Mouse (Mus musculus): ENCODE results near the gene Pm20d1. TPM values are rescaled to one million over a fixed set of nuclear protein-coding genes. Genes with fewer than 3 reads are reported as not detected.
A peak's percentile ranks its signal among the peaks of the same experiment; 100 is the strongest.

The Pm20d1 gene
- total and polyA plus RNA-seq, 3 experiments = 0.16 TPM; not detected in 2

GRCm38 (mm10) chr1:131823563-131823962 lies 26.4 kb downstream of the Pm20d1 start:
- Histone ChIP-seq H3K4me3 (ENCODE audit: low read depth, low read length) (no peak overlapping the region), H3K27me3 (ENCODE audit: insufficient read depth, low read length) (peaks cover 38% of the 10 kb centered on the region), H3K9me3 (replicated peaks) (no peaks in the 10 kb centered on the region), H3K36me3 (replicated peaks) (no peaks in the 10 kb centered on the region), H3K4me1 (ENCODE audit: insufficient read depth, low read depth, low read length) (peaks cover 15% of the 10 kb centered on the region)
- ATAC-seq (ENCODE audit: extremely low read depth, insufficient number of reproducible peaks, low FRiP score, poor library complexity, severe bottlenecking) (no peak), DNase-seq (ENCODE audit: low spot score) (no peak)
- TF ChIP-seq POLR2AphosphoS5 (IDR thresholded peaks at IDR 0.05; ENCODE audit: insufficient replicate concordance, low read depth, low read length) = no peak
- no peak for TF ChIP-seq TAL1 (conservative IDR thresholded peaks at IDR 0.05; ENCODE audit: low read depth, low read length)
- TF ChIP-seq GATA1 (IDR thresholded peaks at IDR 0.05; ENCODE audit: borderline replicate concordance, low read length) = no peak
- TF ChIP-seq CTCF (IDR thresholded peaks at IDR 0.05; ENCODE audit: low read depth, low read length) = no peak
- TF ChIP-seq GATA2 (IDR thresholded peaks at IDR 0.05; ENCODE audit: borderline replicate concordance, low read depth, low read length) = no peak

GRCm38 (mm10) chr1:131824528-131825181 lies 27.5 kb downstream of the Pm20d1 start:
- DNase-seq (ENCODE audit: low spot score) (no peak), ATAC-seq (ENCODE audit: extremely low read depth, insufficient number of reproducible peaks, low FRiP score, poor library complexity, severe bottlenecking) (no peak)
- Histone ChIP-seq H3K27me3 (ENCODE audit: insufficient read depth, low read length) (peaks cover 30% of the 10 kb centered on the region), H3K9me3 (replicated peaks) (no peaks in the 10 kb centered on the region), H3K36me3 (replicated peaks) (peaks cover 1% of the 10 kb centered on the region), H3K4me1 (ENCODE audit: insufficient read depth, low read depth, low read length) (peaks cover 23% of the 10 kb centered on the region), H3K4me3 (ENCODE audit: low read depth, low read length) (no peak overlapping the region)
- TF ChIP-seq POLR2AphosphoS5 (IDR thresholded peaks at IDR 0.05; ENCODE audit: insufficient replicate concordance, low read depth, low read length) (no peak), CTCF (IDR thresholded peaks at IDR 0.05; ENCODE audit: low read depth, low read length) (no peak), GATA1 (IDR thresholded peaks at IDR 0.05; ENCODE audit: borderline replicate concordance, low read length) (no peak), TAL1 (conservative IDR thresholded peaks at IDR 0.05; ENCODE audit: low read depth, low read length) (no peak), GATA2 (IDR thresholded peaks at IDR 0.05; ENCODE audit: borderline replicate concordance, low read depth, low read length) (no peak)

DNA sequence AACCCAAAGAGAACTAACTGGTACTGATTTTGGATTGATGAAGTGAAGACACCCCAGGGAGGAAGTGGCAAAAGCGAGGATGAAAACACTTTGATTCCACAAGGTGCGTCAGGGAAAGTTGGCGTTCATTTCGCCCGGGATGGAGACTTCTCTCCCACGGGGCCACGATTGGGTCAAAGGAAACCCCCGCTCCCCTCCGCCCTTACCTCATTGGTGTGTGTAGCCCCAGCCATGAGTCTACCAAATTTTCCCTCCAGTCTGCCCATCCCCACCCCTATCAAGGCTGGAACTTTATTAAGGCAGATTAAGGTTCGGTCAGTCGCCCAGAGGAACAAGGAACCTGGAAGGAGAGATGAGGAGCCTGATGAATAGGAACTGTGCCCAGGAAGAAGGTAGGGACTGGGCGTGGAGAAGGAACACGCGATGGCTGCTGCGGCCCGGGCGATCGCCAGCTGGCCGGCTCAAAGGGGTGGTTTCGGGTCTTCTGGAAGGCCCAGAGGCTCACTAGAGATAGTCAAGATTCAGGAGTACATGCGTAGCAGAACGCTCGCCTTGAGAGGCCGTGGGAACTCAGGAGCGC lies 30.1 kb downstream of the Pm20d1 start, which contains the start of gene Slc41a1:
Gene Slc41a1 (plus strand): TSS at position 287 of the 580 bp plus-strand sequence.
- DNase-seq (ENCODE audit: low spot score) = no peak
- H3K4me3 ChIP-seq (ENCODE audit: low read depth, low read length) = peak within 1 kb of the TSS; percentile 78
- no peak for TF ChIP-seq TAL1 (conservative IDR thresholded peaks at IDR 0.05; ENCODE audit: low read depth, low read length)
- TF ChIP-seq POLR2AphosphoS5 (IDR thresholded peaks at IDR 0.05; ENCODE audit: insufficient replicate concordance, low read depth, low read length) = no peak
- no peak for TF ChIP-seq GATA1 (IDR thresholded peaks at IDR 0.05; ENCODE audit: borderline replicate concordance, low read length)
- TF ChIP-seq GATA2 (IDR thresholded peaks at IDR 0.05; ENCODE audit: borderline replicate concordance, low read depth, low read length) = no peak
- TF ChIP-seq CTCF (IDR thresholded peaks at IDR 0.05; ENCODE audit: low read depth, low read length) = no peak
- H3K27me3 ChIP-seq (ENCODE audit: insufficient read depth, low read length) = peaks cover 19% of the 10 kb centered on the region
- H3K36me3 ChIP-seq (replicated peaks) = peaks cover 28% of the 10 kb centered on the region
- H3K9me3 ChIP-seq (replicated peaks) = no peaks in the 10 kb centered on the region
- no peak for ATAC-seq (ENCODE audit: extremely low read depth, insufficient number of reproducible peaks, low FRiP score, poor library complexity, severe bottlenecking)
- peaks cover 35% of the 10 kb centered on the region for H3K4me1 ChIP-seq (ENCODE audit: insufficient read depth, low read depth, low read length)

DNA sequence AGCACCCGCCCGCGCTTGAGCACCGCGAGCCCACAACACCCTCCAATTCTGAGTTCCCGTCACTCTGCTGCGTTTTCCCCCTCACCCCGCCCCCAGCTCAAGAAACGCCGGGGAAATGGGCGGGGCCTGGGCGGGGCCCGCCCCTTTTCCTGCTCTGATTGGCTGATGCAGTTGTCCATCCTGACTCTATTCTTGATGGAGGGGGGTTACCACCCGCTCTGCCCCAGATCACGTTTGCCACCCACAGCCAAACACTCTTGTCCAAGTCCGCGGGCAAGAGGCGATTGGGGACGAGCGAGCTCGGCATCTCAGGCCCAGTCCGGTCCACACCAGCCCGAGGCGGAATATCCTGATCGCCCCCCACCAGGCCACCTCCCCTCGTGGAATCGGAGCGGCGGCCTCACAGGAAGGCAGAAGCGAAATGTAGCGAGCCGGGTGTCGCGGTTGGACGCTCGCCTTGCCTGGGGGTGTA lies 30.6 kb downstream of the Pm20d1 start:
- peaks cover 18% of the 10 kb centered on the region for H3K27me3 ChIP-seq (ENCODE audit: insufficient read depth, low read length)
- H3K4me3 ChIP-seq (ENCODE audit: low read depth, low read length) = peak overlapping the region; percentile 78
- no peaks in the 10 kb centered on the region for H3K9me3 ChIP-seq (replicated peaks)
- ATAC-seq (ENCODE audit: extremely low read depth, insufficient number of reproducible peaks, low FRiP score, poor library complexity, severe bottlenecking) (peak; percentile 91), DNase-seq (ENCODE audit: low spot score) (peak; percentile 98)
- peaks cover 33% of the 10 kb centered on the region for H3K36me3 ChIP-seq (replicated peaks)
- TF ChIP-seq GATA1 (IDR thresholded peaks at IDR 0.05; ENCODE audit: borderline replicate concordance, low read length) (no peak), CTCF (IDR thresholded peaks at IDR 0.05; ENCODE audit: low read depth, low read length) (no peak), TAL1 (conservative IDR thresholded peaks at IDR 0.05; ENCODE audit: low read depth, low read length) (no peak), POLR2AphosphoS5 (IDR thresholded peaks at IDR 0.05; ENCODE audit: insufficient replicate concordance, low read depth, low read length) (no peak), GATA2 (IDR thresholded peaks at IDR 0.05; ENCODE audit: borderline replicate concordance, low read depth, low read length) (no peak)
- peaks cover 35% of the 10 kb centered on the region for H3K4me1 ChIP-seq (ENCODE audit: insufficient read depth, low read depth, low read length)

GRCm38 (mm10) chr1:131828297-131829126 lies 31.3 kb downstream of the Pm20d1 start:
- DNase-seq (ENCODE audit: low spot score) = peak; percentile 77
- H3K36me3 ChIP-seq (replicated peaks) = peaks cover 39% of the 10 kb centered on the region
- peaks cover 35% of the 10 kb centered on the region for H3K4me1 ChIP-seq (ENCODE audit: insufficient read depth, low read depth, low read length)
- peaks cover 13% of the 10 kb centered on the region for H3K27me3 ChIP-seq (ENCODE audit: insufficient read depth, low read length)
- peak overlapping the region; percentile 78 for H3K4me3 ChIP-seq (ENCODE audit: low read depth, low read length)
- H3K9me3 ChIP-seq (replicated peaks) = no peaks in the 10 kb centered on the region
- TF ChIP-seq POLR2AphosphoS5 (IDR thresholded peaks at IDR 0.05; ENCODE audit: insufficient replicate concordance, low read depth, low read length) (no peak), GATA1 (IDR thresholded peaks at IDR 0.05; ENCODE audit: borderline replicate concordance, low read length) (no peak), GATA2 (IDR thresholded peaks at IDR 0.05; ENCODE audit: borderline replicate concordance, low read depth, low read length) (no peak), TAL1 (conservative IDR thresholded peaks at IDR 0.05; ENCODE audit: low read depth, low read length) (no peak), CTCF (IDR thresholded peaks at IDR 0.05; ENCODE audit: low read depth, low read length) (no peak)
- peak; percentile 15; the same call in 1 of the 2 replicates for ATAC-seq (ENCODE audit: extremely low read depth, insufficient number of reproducible peaks, low FRiP score, poor library complexity, severe bottlenecking)
